Mouse (Mus musculus): ENCODE measurements around the gene BC051665. TPM values are rescaled to one million over a fixed set of nuclear protein-coding genes. Genes with fewer than 3 reads are reported as not detected.

The BC051665 gene
- polyA plus RNA-seq, 1 experiment from 2014 or later: not detected

DNA sequence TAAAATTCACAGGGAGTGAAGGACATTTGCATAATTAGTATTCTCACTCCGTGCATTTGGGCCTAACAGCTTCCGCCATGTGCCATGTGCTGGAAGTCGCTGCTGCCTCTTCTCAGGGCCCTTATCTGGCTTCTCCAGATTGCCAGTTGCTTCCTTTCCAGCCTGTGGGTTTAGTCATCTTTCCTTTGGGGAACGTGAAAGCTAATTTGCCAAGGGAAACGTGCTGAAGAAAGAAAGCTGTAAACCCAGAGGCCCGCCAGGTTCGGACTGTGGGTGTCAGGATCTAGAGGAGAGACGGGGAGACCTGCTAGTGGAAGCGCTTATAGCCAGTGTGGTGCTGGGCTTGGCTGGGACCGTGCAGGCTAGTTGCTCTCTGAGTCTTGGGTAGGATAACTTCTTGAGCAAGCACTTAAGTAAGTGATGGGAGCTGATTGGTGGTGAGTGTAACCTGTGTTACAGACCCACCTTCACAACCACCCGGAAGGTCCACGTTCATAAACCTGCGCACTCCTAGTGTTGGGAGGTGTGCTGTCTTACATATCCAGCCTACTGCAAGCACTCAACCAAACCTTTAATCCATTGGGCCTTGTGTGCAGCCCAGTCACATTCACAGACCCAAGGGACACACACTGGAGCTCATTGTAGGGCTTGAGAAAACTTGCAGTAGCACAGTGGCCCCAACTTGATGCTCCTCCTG is 42.6 kb downstream of the BC051665 start:
- no peak overlapping the region for H3K4me2 ChIP-seq (replicated peaks; ENCODE audit: low read depth)
- H3K27me3 ChIP-seq (ENCODE audit: control insufficient read depth, insufficient read depth, low read length): no peaks in the 10 kb centered on the region
- 82% methylated on average over 13 of the region's 13 CpGs for WGBS
- no peak overlapping the region for H3K9ac ChIP-seq (ENCODE audit: low read length)
- no peaks in the 10 kb centered on the region for H3K9me3 ChIP-seq (ENCODE audit: control insufficient read depth, low read length)
- no peak overlapping the region for H3K27ac ChIP-seq (replicated peaks)
- ATAC-seq (ENCODE audit: low FRiP score, low TSS enrichment): no peak
- no peaks in the 10 kb centered on the region for H3K4me1 ChIP-seq (replicated peaks; ENCODE audit: control insufficient read depth, insufficient read depth)
- TF ChIP-seq EP300 (optimal IDR thresholded peaks at IDR 0.05) (no peak), CTCF (IDR thresholded peaks at IDR 0.05; ENCODE audit: low read depth) (no peak)
- no peak overlapping the region for H3K4me3 ChIP-seq (ENCODE audit: low read depth, low read length)
- H3K36me3 ChIP-seq (ENCODE audit: control insufficient read depth, insufficient read depth, low read length): no peaks in the 10 kb centered on the region
- DNase-seq (ENCODE audit: low spot score): no peak

GRCm38 (mm10) chr13:60742611-60743010 is 43.6 kb downstream of the BC051665 start:
- no peaks in the 10 kb centered on the region for H3K27me3 ChIP-seq (ENCODE audit: control insufficient read depth, insufficient read depth, low read length)
- H3K4me3 ChIP-seq (ENCODE audit: low read depth, low read length): no peak overlapping the region
- peaks cover 3% of the 10 kb centered on the region; the same call in 1 of the 2 replicates for H3K4me1 ChIP-seq (replicated peaks; ENCODE audit: control insufficient read depth, insufficient read depth)
- TF ChIP-seq EP300 (optimal IDR thresholded peaks at IDR 0.05): no peak
- TF ChIP-seq CTCF (IDR thresholded peaks at IDR 0.05; ENCODE audit: low read depth): no peak
- H3K9me3 ChIP-seq (ENCODE audit: control insufficient read depth, low read length): no peaks in the 10 kb centered on the region
- H3K27ac ChIP-seq (replicated peaks): no peak overlapping the region
- no peak overlapping the region for H3K4me2 ChIP-seq (replicated peaks; ENCODE audit: low read depth)
- no peak overlapping the region for H3K9ac ChIP-seq (ENCODE audit: low read length)
- ATAC-seq (ENCODE audit: low FRiP score, low TSS enrichment) (no peak), DNase-seq (ENCODE audit: low spot score) (no peak)
- no peaks in the 10 kb centered on the region for H3K36me3 ChIP-seq (ENCODE audit: control insufficient read depth, insufficient read depth, low read length)
- 89% methylated on average over 3 of the region's 3 CpGs for WGBS

DNA sequence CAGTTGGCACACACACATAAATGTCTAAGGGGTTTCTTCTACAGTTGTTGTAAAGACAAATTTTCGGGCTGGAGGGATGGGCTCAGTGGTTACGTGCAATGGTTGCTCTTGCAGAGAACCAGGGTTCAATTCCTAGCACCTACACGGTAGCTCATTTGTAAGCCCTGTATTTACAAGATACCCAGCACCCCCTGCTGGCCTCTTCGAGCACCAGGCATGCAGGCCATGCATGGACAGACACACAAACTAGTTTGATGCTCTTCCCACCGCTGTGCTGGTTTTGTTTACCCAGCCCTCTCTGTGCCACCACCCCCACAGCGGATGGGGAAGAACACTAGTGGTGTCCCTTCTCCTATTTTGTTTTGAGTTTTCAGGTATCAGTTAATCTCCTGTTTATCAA is 45.9 kb downstream of the BC051665 start:
- 92% methylated on average over 6 of the region's 6 CpGs for whole genome bisulfite sequencing
- no peak for ATAC-seq (ENCODE audit: low FRiP score, low TSS enrichment)
- no peak for DNase-seq (ENCODE audit: low spot score)

GRCm38 (mm10) chr13:60738429-60738828 is 47.7 kb downstream of the BC051665 start:
- no peaks in the 10 kb centered on the region for H3K9me3 ChIP-seq (ENCODE audit: control insufficient read depth, low read length)
- WGBS: 8% methylated on average over 9 of the region's 9 CpGs
- no peaks in the 10 kb centered on the region for H3K36me3 ChIP-seq (ENCODE audit: control insufficient read depth, insufficient read depth, low read length)
- peaks cover 3% of the 10 kb centered on the region; the same call in 1 of the 2 replicates for H3K4me1 ChIP-seq (replicated peaks; ENCODE audit: control insufficient read depth, insufficient read depth)
- DNase-seq (ENCODE audit: low spot score) (peak; percentile 74), ATAC-seq (ENCODE audit: low FRiP score, low TSS enrichment) (peak; percentile 80)
- H3K4me3 ChIP-seq (ENCODE audit: low read depth, low read length): peak overlapping the region; percentile 20; the same call in 1 of the 2 replicates
- H3K27me3 ChIP-seq (ENCODE audit: control insufficient read depth, insufficient read depth, low read length): no peaks in the 10 kb centered on the region
- TF ChIP-seq CTCF (IDR thresholded peaks at IDR 0.05; ENCODE audit: low read depth) (peak; percentile 91), EP300 (optimal IDR thresholded peaks at IDR 0.05) (no peak)
- no peak overlapping the region for H3K9ac ChIP-seq (ENCODE audit: low read length)
- peak overlapping the region; percentile 70 for H3K27ac ChIP-seq (replicated peaks)
- H3K4me2 ChIP-seq (replicated peaks; ENCODE audit: low read depth): peak overlapping the region; percentile 27

More for the DNA sequence above, 45.9 kb downstream of the BC051665 start:
- no peak overlapping the region for H3K4me2 ChIP-seq (replicated peaks; ENCODE audit: low read depth)
- peaks cover 3% of the 10 kb centered on the region; the same call in 1 of the 2 replicates for H3K4me1 ChIP-seq (replicated peaks; ENCODE audit: control insufficient read depth, insufficient read depth)
- no peak overlapping the region for H3K9ac ChIP-seq (ENCODE audit: low read length)
- no peaks in the 10 kb centered on the region for H3K9me3 ChIP-seq (ENCODE audit: control insufficient read depth, low read length)
- no peak overlapping the region for H3K27ac ChIP-seq (replicated peaks)
- no peaks in the 10 kb centered on the region for H3K27me3 ChIP-seq (ENCODE audit: control insufficient read depth, insufficient read depth, low read length)
- H3K36me3 ChIP-seq (ENCODE audit: control insufficient read depth, insufficient read depth, low read length): no peaks in the 10 kb centered on the region
- H3K4me3 ChIP-seq (ENCODE audit: low read depth, low read length): no peak overlapping the region
- peak; percentile 44 for TF ChIP-seq CTCF (IDR thresholded peaks at IDR 0.05; ENCODE audit: low read depth)
- TF ChIP-seq EP300 (optimal IDR thresholded peaks at IDR 0.05): no peak

DNA sequence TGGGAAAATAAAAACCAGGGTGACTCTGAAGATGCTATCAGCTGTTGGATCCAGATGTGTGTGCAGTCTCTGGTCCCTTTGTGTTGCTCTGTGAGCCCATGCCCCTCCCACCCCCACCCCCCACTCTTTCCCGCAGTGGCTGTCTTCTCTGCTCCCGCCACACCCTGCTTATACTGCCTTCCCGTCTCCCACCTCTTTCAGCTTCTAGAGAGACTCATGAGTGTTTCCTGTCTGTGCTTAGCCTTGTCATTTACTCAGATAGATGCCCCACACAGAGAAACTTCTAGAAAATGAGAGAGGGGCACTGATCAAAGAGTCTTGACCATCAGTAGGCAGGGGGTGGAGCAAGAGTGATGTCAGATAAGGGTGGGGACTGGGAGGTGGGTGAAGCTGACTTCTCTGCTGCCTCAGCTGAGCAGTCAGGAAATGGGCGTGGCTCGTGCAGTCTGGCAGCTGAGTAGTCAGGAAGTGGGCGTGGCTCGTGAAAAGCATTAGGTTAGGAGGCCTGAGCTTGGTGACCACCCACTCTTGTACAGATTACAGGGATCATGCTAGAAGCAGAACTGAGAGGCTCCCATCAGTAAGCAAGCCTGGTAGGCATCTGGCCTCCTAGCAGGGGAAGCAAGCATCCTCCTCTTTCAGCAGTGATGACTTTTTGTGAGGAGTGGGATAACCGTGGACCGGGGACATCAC is 48.4 kb downstream of the BC051665 start:
- H3K4me3 ChIP-seq (ENCODE audit: low read depth, low read length): peak overlapping the region; percentile 20; the same call in 1 of the 2 replicates
- no peak for TF ChIP-seq EP300 (optimal IDR thresholded peaks at IDR 0.05)
- TF ChIP-seq CTCF (IDR thresholded peaks at IDR 0.05; ENCODE audit: low read depth): no peak
- H3K27ac ChIP-seq (replicated peaks): peak overlapping the region; percentile 70
- H3K27me3 ChIP-seq (ENCODE audit: control insufficient read depth, insufficient read depth, low read length): no peaks in the 10 kb centered on the region
- H3K4me1 ChIP-seq (replicated peaks; ENCODE audit: control insufficient read depth, insufficient read depth): peaks cover 3% of the 10 kb centered on the region; the same call in 1 of the 2 replicates
- no peaks in the 10 kb centered on the region for H3K36me3 ChIP-seq (ENCODE audit: control insufficient read depth, insufficient read depth, low read length)
- H3K9me3 ChIP-seq (ENCODE audit: control insufficient read depth, low read length): no peaks in the 10 kb centered on the region
- WGBS: 10% methylated on average over 9 of the region's 9 CpGs
- peak overlapping the region; percentile 27 for H3K4me2 ChIP-seq (replicated peaks; ENCODE audit: low read depth)
- ATAC-seq (ENCODE audit: low FRiP score, low TSS enrichment): peak; percentile 84
- peak; percentile 77 for DNase-seq (ENCODE audit: low spot score)
- H3K9ac ChIP-seq (ENCODE audit: low read length): no peak overlapping the region

Measured in stomach, postnatal 0 days (tissue).